Mouse (Mus musculus): ENCODE measurements around the gene Dusp28.
A peak's percentile ranks its signal among the peaks of the same experiment; 100 is the strongest.

Dusp28 gene

GRCm38 (mm10) chr1:92906779-92907631, at the start of gene Dusp28:
TSS of gene Dusp28 (plus strand) at chr1:92906981.
- peak; percentile 87 for DNase-seq

GRCm38 (mm10) chr1:92861503-92861902, 45.3 kb upstream of the Dusp28 start:
- no peak for DNase-seq

GRCm38 (mm10) chr1:92863268-92863667, 43.5 kb upstream of the Dusp28 start:
- DNase-seq: no peak

GRCm38 (mm10) chr1:92866170-92866569, 40.6 kb upstream of the Dusp28 start:
- no peak for DNase-seq

- DNase-seq: no peak
Measured at GRCm38 (mm10) chr1:92869985-92870384, 36.8 kb upstream of the Dusp28 start.

GRCm38 (mm10) chr1:92872666-92873065, 34.1 kb upstream of the Dusp28 start:
- no peak for DNase-seq

GRCm38 (mm10) chr1:92874011-92874410, 32.8 kb upstream of the Dusp28 start:
- no peak for DNase-seq

GRCm38 (mm10) chr1:92875360-92876111, 31.2 kb upstream of the Dusp28 start:
- DNase-seq: no peak

GRCm38 (mm10) chr1:92877431-92877978, 29.3 kb upstream of the Dusp28 start:
- DNase-seq: no peak

- no peak for DNase-seq
Measured at GRCm38 (mm10) chr1:92878066-92878741, 28.6 kb upstream of the Dusp28 start.

GRCm38 (mm10) chr1:92879266-92879665, 27.5 kb upstream of the Dusp28 start:
- DNase-seq: no peak

GRCm38 (mm10) chr1:92880101-92880500, 26.7 kb upstream of the Dusp28 start:
- no peak for DNase-seq

- DNase-seq: no peak
Measured at GRCm38 (mm10) chr1:92881982-92882381, 24.8 kb upstream of the Dusp28 start.

GRCm38 (mm10) chr1:92888901-92889655, 17.7 kb upstream of the Dusp28 start:
- DNase-seq: no peak

- DNase-seq: no peak
Measured at GRCm38 (mm10) chr1:92892791-92893190, 14.0 kb upstream of the Dusp28 start.

- DNase-seq: no peak
Measured at GRCm38 (mm10) chr1:92893896-92894295, 12.9 kb upstream of the Dusp28 start.

GRCm38 (mm10) chr1:92895089-92895488, 11.7 kb upstream of the Dusp28 start:
- peak; percentile 78 for DNase-seq

GRCm38 (mm10) chr1:92902786-92903185, 4.0 kb upstream of the Dusp28 start, which contains the start of gene Ankmy1:
TSS of gene Ankmy1 (minus strand) at chr1:92902906.
- peak; percentile 40 for DNase-seq

GRCm38 (mm10) chr1:92903627-92904026, 3.2 kb upstream of the Dusp28 start:
- DNase-seq: no peak

- DNase-seq: no peak
Measured at GRCm38 (mm10) chr1:92905703-92906310, 974 bp upstream of the Dusp28 start.

GRCm38 (mm10) chr1:92907632-92908360, 1.0 kb downstream of the Dusp28 start:
- DNase-seq: no peak
